Mouse (Mus musculus): ENCODE data around the gene Cyp2d11. TPM values are rescaled to one million over a fixed set of nuclear protein-coding genes. Genes with fewer than 3 reads are reported as not detected.

Cyp2d11 gene
- polyA plus RNA-seq, 1 experiment from 2014 or later = not detected

GRCm38 (mm10) chr15:82339634-82340254 lies 54.1 kb downstream of the Cyp2d11 start:
- WGBS = 77% methylated on average over 8 of the region's 8 CpGs
- no peaks in the 10 kb centered on the region for H3K9me3 ChIP-seq (ENCODE audit: control insufficient read depth, low read length)
- no peak overlapping the region for H3K9ac ChIP-seq (ENCODE audit: low read length)
- ATAC-seq (replicated peaks; ENCODE audit: low FRiP score) = no peak
- no peak overlapping the region for H3K4me2 ChIP-seq (ENCODE audit: low read depth, low read length, severe bottlenecking)
- H3K4me3 ChIP-seq (ENCODE audit: low read depth, low read length) = no peak overlapping the region
- no peaks in the 10 kb centered on the region for H3K36me3 ChIP-seq (ENCODE audit: control insufficient read depth, insufficient read depth, low read length)
- DNase-seq (ENCODE audit: low spot score) = no peak
- peaks cover 11% of the 10 kb centered on the region; the same call in 1 of the 2 replicates for H3K4me1 ChIP-seq (replicated peaks; ENCODE audit: control insufficient read depth, insufficient read depth, low read length)
- no peak overlapping the region for H3K27ac ChIP-seq (ENCODE audit: low read depth, low read length)
- peaks cover 9% of the 10 kb centered on the region; the same call in 1 of the 2 replicates for H3K27me3 ChIP-seq (ENCODE audit: control insufficient read depth, insufficient read depth, low read length)

Small RNA genes within 50 kb of the gene (microRNA-seq; reads per million reads assigned to microRNA genes)
- gene Gm25990 (ENCODE audit: insufficient number of aligned reads) (not detected), gene Gm27331 (ENCODE audit: insufficient number of aligned reads) (not detected), gene Mir7684 (ENCODE audit: insufficient number of aligned reads) (not detected)

Other genes with a start within 250 kb of the Cyp2d11 start
- gene Srebf2, start 246.8 kb downstream of the Cyp2d11 start, polyA plus RNA-seq (2014; fragmentation: Nextera tagmentation; extraction: Ambion mirVana) = 209 and 216 TPM in 2 replicates
- gene Shisa8, start 181.2 kb downstream of the Cyp2d11 start, polyA plus RNA-seq (2014; fragmentation: Nextera tagmentation; extraction: Ambion mirVana) = 0.87 and 1.2 TPM in 2 replicates
- gene Tnfrsf13c, start 169.7 kb downstream of the Cyp2d11 start, polyA plus RNA-seq (2014; fragmentation: Nextera tagmentation; extraction: Ambion mirVana) = 0.35 and 0.64 TPM in 2 replicates
- 91.6 and 100 TPM in 2 replicates for gene Cenpm, start 149.3 kb downstream of the Cyp2d11 start, polyA plus RNA-seq (2014; fragmentation: Nextera tagmentation; extraction: Ambion mirVana)
- 2.2 and 2.4 TPM in 2 replicates for gene 1500009C09Rik, start 141.6 kb downstream of the Cyp2d11 start, polyA plus RNA-seq (2014; fragmentation: Nextera tagmentation; extraction: Ambion mirVana)
- gene Sept3, start 119.1 kb downstream of the Cyp2d11 start, polyA plus RNA-seq (2014; fragmentation: Nextera tagmentation; extraction: Ambion mirVana) = 157 and 162 TPM in 2 replicates
- 0.19 TPM in 1 of 2 replicates, not detected in the other for gene Wbp2nl, start 95.1 kb downstream of the Cyp2d11 start, polyA plus RNA-seq (2014; fragmentation: Nextera tagmentation; extraction: Ambion mirVana)
- gene Naga, start 55.1 kb downstream of the Cyp2d11 start, polyA plus RNA-seq (2014; fragmentation: Nextera tagmentation; extraction: Ambion mirVana) = 23.5 and 24.9 TPM in 2 replicates
- 5.0 and 5.4 TPM in 2 replicates for gene Pheta2, start 55.1 kb downstream of the Cyp2d11 start, polyA plus RNA-seq (2014; fragmentation: Nextera tagmentation; extraction: Ambion mirVana)
- gene Smdt1, start 55.1 kb downstream of the Cyp2d11 start, polyA plus RNA-seq (2014; fragmentation: Nextera tagmentation; extraction: Ambion mirVana) = 236 and 244 TPM in 2 replicates
- 251 and 275 TPM in 2 replicates for gene Ndufa6, start 39.7 kb downstream of the Cyp2d11 start, polyA plus RNA-seq (2014; fragmentation: Nextera tagmentation; extraction: Ambion mirVana)
- gene Cyp2d22, start 13.8 kb downstream of the Cyp2d11 start, polyA plus RNA-seq (2014; fragmentation: Nextera tagmentation; extraction: Ambion mirVana) = 2.5 and 3.6 TPM in 2 replicates
- gene Cyp2d10, start 13.2 kb upstream of the Cyp2d11 start, polyA plus RNA-seq (2014; fragmentation: Nextera tagmentation; extraction: Ambion mirVana) = not detected in 2 replicates
- not detected in 2 replicates for gene Cyp2d9, start 39.4 kb upstream of the Cyp2d11 start, polyA plus RNA-seq (2014; fragmentation: Nextera tagmentation; extraction: Ambion mirVana)
- not detected in 2 replicates for gene Cyp2d12, start 161.1 kb upstream of the Cyp2d11 start, polyA plus RNA-seq (2014; fragmentation: Nextera tagmentation; extraction: Ambion mirVana)
- not detected in 2 replicates for gene Cyp2d34, start 226.9 kb upstream of the Cyp2d11 start, polyA plus RNA-seq (2014; fragmentation: Nextera tagmentation; extraction: Ambion mirVana)